Mouse (Mus musculus) olfactory bulb, adult 2 months (tissue): ENCODE measurements around the gene Fbxo44. TPM values are rescaled to one million over a fixed set of nuclear protein-coding genes. Genes with fewer than 3 reads are reported as not detected.
"Not testable (repeated sequence)": the region's sequence is repeated elsewhere in the genome, so short reads cannot be mapped to it uniquely, and the experiment has no call there.

ENCODE experiments used
- H3K27ac ChIP-seq: fragments of 200-500 bp; 2 replicates; pipeline ENCODE4 v1.5.1; 2012; ENCODE audit warnings: low read depth, low read length; ENCODE audit not compliant: insufficient read depth
- H3K4me1 ChIP-seq: fragments of 200-500 bp; 2 replicates; pipeline ENCODE4 v1.6.1; 2012; ENCODE audit warnings: low read length; ENCODE audit not compliant: control insufficient read depth, insufficient read depth
- H3K4me3 ChIP-seq: fragments of 200-500 bp; 2 replicates; pipeline ENCODE4 v1.5.1; 2012; ENCODE audit warnings: mild to moderate bottlenecking, low read depth, low read length, moderate library complexity; ENCODE audit not compliant: insufficient read depth
- CTCF ChIP-seq: fragments of 200-500 bp; IDR thresholded peaks from 2 replicates; pipeline ENCODE4 v1.5.1; 2012; ENCODE audit warnings: low read depth, mild to moderate bottlenecking, low read length, moderate library complexity; ENCODE audit not compliant: insufficient read depth
- POLR2A ChIP-seq: fragments of 200-500 bp; IDR thresholded peaks from 2 replicates; pipeline ENCODE4 v1.6.1; 2012; ENCODE audit warnings: mild to moderate bottlenecking, low read depth, low read length, moderate library complexity; ENCODE audit not compliant: insufficient read depth
- WGBS: fragments of 180-500 bp; shearing (Covaris S2); methylation state at CpG from one replicate; pipeline ENCODE4 v1.1.7; 2018; 5-methylcytosine and 5-hydroxymethylcytosine counted together
- polyA plus RNA-seq: library from polyadenylated mRNA; stranded (reverse); fragments of >200 nt; gene quantifications from 2 replicates; pipeline ENCODE4 v1.2.4, GENCODE M21; 2012; ENCODE audit warnings: low replicate concordance; ENCODE audit not compliant: missing spikeins, insufficient read depth, insufficient read length

Fbxo44 gene
- polyA plus RNA-seq, 1 experiment: not detected

DNA sequence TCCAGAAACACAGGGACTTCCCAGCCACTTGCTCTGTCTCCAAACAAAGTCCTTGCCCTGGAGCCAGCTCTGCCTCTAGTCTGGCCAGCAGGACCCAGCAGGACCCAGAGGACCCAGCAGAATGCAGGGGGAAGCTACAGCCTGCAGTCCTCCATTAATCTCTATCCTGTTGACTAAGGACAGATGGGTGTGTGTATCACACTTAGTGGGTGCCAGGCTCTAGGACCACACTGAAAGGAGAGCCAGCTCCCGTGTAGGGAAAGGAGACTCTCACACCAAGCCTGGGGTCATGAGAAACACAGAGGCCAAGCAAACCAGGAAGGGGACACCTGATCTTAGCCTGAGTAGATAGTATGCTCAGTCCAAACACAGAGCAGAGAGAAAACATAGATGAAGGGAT, 32.0 kb downstream of the Fbxo44 start:
- 81% methylated on average over 1 of the region's 1 CpGs for WGBS
- Histone ChIP-seq H3K4me3 (no peak overlapping the region), H3K4me1 (peaks cover 10% of the 10 kb centered on the region), H3K27ac (no peak overlapping the region)
- no peak for TF ChIP-seq CTCF
- TF ChIP-seq POLR2A: no peak

DNA sequence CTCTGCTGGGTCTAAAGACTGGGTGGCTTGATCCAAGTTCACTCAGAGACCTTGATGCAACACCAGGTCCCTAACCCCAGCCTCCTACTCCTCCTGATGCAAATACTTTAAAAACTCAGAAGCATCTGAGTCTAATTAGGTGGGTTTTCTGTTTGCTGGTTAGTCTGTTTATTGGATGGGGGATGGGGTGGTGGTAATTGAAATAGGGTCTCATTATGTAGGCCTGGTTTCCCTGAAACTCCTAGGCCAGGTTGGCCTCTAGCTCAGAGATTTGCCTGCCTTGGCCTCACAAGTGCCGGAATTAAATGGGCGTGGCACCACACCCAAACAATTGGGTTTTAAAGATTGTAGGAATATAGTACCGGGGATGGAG, 37.6 kb downstream of the Fbxo44 start:
- WGBS: 78% methylated on average over 3 of the region's 3 CpGs
- TF ChIP-seq POLR2A (no peak), CTCF (no peak)
- no peak overlapping the region for H3K27ac ChIP-seq
- no peak overlapping the region for H3K4me3 ChIP-seq
- peaks cover 5% of the 10 kb centered on the region; the same call in 1 of the 2 replicates for H3K4me1 ChIP-seq

DNA sequence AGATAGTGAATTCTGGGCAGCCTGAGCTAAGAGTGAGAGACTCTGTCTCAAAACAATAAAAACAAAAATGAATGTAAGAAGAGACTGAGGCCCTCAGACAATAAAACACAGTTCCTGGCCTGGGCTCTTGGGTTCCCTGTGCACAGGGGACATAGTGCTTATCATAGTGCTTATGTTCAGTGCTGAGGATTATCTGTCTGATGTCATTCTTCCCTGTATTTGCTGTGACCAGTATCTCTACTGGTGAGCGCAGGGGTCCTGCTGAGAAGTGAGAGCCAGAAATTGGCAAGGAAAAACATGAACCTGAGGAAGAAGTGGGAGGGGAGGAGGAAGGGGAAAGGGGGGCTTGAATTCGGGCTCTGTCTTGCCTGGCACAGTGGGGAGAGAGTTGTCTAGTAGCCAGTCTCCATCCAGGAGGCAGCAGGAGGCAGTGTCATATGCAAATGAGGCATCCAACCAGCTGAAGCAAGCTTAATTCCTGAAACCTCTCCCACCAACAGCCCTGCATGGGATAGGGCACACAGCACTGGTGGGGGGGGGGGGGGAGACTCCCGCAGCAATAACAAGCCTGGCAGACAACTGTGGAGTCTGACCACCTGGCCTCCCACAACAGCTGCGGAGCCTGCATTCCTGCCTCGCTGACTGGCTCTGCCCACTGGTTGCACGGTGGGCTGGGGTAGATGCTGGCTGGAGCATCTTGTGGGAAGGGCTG, 38.1 kb downstream of the Fbxo44 start:
- no peak overlapping the region for H3K4me3 ChIP-seq
- 31% methylated on average over 6 of the region's 6 CpGs for WGBS
- H3K27ac ChIP-seq: no peak overlapping the region
- H3K4me1 ChIP-seq: peaks cover 5% of the 10 kb centered on the region; the same call in 1 of the 2 replicates
- TF ChIP-seq POLR2A: no peak
- TF ChIP-seq CTCF: no peak

DNA sequence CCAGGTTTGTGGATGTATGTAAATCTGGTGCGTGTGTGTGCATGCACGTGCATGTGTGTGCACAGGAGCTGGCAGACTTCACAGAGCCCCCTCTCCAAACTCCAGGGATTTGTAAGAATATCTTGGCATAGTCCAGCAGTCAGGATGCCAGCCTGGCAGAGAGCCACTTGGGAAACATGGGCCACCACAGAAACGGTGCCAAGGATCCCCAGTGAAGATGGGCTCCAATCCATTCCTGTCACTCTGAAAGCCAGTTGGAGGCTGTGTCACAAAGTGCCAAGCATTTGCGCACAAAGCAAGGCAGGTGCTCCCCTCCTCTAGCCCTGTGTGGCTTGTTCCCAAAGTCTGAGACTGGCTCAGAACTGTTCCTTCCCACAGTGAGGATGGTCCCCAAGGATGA, 38.9 kb downstream of the Fbxo44 start:
- WGBS: 54% methylated on average over 4 of the region's 4 CpGs
- H3K4me3 ChIP-seq: no peak overlapping the region
- H3K27ac ChIP-seq: no peak overlapping the region
- TF ChIP-seq CTCF: no peak
- no peak for TF ChIP-seq POLR2A
- H3K4me1 ChIP-seq: peaks cover 5% of the 10 kb centered on the region; the same call in 1 of the 2 replicates

DNA sequence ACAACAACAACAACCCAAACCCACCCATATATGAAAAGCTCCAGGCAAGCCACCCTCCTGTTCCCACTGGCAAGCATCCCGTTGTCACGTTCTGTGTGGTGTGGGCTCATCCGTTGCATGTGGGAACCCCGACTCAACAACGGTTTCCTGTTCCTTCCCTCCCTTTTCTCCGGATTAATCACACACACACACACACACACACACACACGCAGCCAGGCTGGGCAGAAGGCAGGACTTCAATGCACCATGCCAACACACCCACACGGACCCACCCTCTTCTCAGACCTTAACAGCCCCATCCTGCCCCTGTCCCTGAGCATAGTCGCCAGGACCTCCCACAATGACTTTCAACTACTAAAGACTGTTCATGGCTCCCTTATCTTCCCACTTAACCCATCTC, 39.7 kb downstream of the Fbxo44 start:
- 40% methylated on average over 9 of the region's 9 CpGs for WGBS
- H3K4me3 ChIP-seq: no peak overlapping the region
- H3K4me1 ChIP-seq: peaks cover 7% of the 10 kb centered on the region; the same call in 1 of the 2 replicates
- TF ChIP-seq POLR2A (no peak), CTCF (no peak)
- H3K27ac ChIP-seq: no peak overlapping the region

DNA sequence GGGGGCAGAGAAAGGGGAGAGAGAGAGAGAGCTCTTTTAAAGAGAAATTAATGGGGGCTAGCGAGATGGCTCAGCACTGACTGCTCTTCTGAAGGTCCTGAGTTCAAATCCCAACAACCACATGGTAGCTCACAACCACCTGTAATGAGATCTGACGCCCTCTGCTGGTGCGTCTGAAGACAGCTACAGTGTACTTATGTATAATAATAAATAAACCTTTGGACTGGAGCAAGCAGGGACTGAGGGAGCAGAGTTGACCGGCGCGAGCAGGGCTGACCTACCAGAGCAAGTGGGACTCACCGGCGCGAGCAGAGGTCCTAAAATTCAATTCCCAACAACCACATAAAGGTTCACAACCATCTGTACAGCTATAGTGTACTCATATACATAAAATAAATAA, 40.7 kb downstream of the Fbxo44 start:
- not testable (repeated sequence) for H3K27ac ChIP-seq
- 93% methylated on average over 9 of the region's 9 CpGs for WGBS

DNA sequence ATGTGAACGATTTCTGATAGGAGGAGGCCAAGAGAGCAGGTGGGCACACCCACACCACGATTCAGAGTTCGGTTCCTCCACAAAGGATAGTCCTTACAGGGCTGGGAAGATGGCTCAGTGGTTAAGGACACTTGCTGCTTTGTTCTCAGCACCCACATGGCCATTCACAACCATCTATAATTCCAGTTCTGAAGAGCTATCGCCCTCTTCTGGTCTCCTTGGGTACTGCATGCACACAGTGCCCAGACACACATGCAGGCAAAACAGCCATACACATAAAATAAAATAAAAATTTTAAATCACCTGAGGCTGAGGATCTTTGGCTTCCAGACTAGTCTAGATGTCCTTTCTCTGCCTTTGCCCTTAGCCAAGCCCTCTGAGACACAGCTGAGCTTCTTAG, 42.9 kb downstream of the Fbxo44 start:
- 77% methylated on average over 4 of the region's 4 CpGs for WGBS
- Histone ChIP-seq H3K4me1 (peaks cover 21% of the 10 kb centered on the region), H3K4me3 (no peak overlapping the region), H3K27ac (no peak overlapping the region)
- TF ChIP-seq CTCF (no peak), POLR2A (no peak)

More for the DNA sequence above, 40.7 kb downstream of the Fbxo44 start:
- H3K4me3 ChIP-seq: not testable (repeated sequence)
- peaks cover 15% of the 10 kb centered on the region for H3K4me1 ChIP-seq

DNA sequence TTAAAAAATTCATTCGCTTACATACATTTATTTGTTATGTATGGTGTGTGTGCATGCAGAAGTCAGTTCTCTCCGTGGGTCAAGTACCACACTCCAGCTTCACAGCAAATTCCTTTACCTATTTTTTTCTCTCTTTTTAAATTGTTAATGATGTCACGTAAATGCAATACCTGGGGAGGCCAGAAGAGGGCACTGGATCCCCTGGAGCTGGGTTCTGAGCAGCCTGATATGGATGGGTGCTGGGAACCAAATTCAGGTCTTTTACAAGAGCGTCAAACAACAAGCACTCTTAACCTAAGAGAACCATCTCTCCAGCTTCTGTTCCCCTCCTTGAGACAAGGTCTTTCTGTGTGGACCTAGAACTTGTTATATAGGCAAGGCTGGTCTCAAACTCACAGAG, 43.6 kb downstream of the Fbxo44 start:
- no peak overlapping the region for H3K4me3 ChIP-seq
- no peak overlapping the region for H3K27ac ChIP-seq
- H3K4me1 ChIP-seq: peaks cover 19% of the 10 kb centered on the region
- TF ChIP-seq POLR2A (no peak), CTCF (no peak)
- 76% methylated on average over 4 of the region's 4 CpGs for WGBS

DNA sequence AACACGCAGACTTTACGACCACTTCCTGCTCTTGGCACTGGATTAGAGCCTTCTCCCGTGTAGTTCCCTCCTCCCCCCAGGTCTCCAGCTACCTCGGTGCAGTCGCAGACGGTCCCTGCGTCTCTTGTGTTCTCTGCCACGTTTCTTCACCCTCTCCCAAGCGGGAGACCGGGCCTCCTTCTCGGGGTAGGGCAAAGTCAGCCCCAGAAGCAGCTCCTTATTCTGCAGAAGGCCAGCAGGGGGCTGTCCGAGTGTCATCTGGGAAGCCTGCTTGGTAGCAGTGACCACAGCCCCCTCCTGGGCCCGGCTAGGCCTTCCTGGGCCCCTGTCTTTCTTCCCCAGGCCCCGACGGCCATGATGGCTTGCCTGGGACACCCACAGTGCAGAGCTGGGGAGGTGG, 44.8 kb downstream of the Fbxo44 start:
- H3K4me1 ChIP-seq: peaks cover 16% of the 10 kb centered on the region
- 16% methylated on average over 15 of the region's 15 CpGs for WGBS
- H3K27ac ChIP-seq: no peak overlapping the region
- no peak overlapping the region for H3K4me3 ChIP-seq
- TF ChIP-seq CTCF (peak; percentile 9; the same call in 1 of the 2 replicates), POLR2A (no peak)

DNA sequence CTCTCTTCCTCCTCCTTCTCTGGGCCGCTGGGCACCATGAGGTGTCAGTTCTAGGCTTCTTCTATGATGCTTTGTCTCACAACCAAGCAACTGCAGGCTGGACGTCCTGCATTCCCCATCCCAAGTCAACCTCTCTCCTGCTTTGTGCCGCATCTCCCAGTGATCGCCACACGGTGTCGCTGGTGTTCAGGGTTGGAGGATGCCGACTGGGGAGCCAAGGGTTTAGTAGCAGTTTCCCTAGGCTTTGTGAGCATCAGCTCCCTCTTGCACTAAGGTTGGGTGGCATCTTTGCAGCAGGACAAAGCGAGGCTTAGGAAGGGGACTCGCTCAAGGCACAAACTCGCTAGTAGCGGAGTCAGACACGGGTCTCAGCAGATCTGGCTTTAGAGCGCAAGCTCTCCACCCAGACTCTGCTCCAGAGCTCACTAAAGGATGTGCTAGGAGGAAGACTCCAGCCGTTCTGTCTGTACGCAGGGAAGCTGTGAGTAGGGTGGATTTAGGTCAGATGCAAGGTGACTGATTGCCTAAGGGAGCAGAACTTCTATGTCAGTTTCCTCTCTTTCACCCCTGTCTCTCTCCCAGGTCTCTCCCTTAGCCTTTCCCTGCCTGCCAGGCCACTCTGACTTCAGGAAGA, 45.4 kb downstream of the Fbxo44 start:
- Histone ChIP-seq H3K27ac (no peak overlapping the region), H3K4me1 (peaks cover 16% of the 10 kb centered on the region), H3K4me3 (no peak overlapping the region)
- WGBS: 5% methylated on average over 15 of the region's 15 CpGs
- TF ChIP-seq POLR2A: no peak
- peak; percentile 92 for TF ChIP-seq CTCF
